ENCODE assay signal across 25 mouse cellular contexts in the genomic region with DNA sequence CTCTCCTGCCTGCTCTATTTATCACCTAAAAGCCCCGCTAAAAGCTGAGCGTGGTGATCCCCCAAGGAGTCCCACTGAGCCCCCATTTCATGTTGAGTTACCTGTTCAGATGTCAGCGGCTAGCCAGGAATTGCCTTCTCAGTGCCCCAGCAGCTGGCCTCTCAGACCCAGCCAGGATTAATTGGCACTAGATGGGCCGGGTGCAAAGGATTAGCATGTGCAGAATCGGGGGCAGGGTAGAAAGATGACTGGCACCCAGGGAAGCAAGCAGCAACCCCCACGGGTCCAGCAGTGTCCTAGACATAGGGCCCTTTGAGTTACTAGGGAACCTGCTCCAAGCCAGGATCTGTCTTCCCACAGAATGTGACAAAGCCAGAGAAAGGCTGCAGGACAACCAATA.
"Had no signal": no experiment of that assay in that cellular context is flagged by ENCODE, and none has a peak within 500 bp of the region (broad histone marks: within the 10 kb centered on the region; RNA-seq: fewer than 3 reads in every experiment).

Gene Cngb1 (minus strand): TSS at position 155 of the 400 bp plus-strand sequence.

- DNase-seq: forebrain, postnatal 0 days; gastrocnemius, adult 2 months; gastrocnemius, postnatal 10 days; gastrocnemius, postnatal 25 days; heart, adult 18-20 months; heart, postnatal 14 days; heart, postnatal 4 days; kidney, adult 11 months; kidney, adult 2 months; kidney, adult 9 months; kidney, postnatal 14 days; kidney, postnatal 36 days; liver had no signal

- H3K4me2 ChIP-seq: heart, embryonic 12.5 days; heart, embryonic 15.5 days; hindbrain, embryonic 13.5 days; hindbrain, embryonic 15.5 days; kidney, embryonic 15.5 days; limb, embryonic 12.5 days; liver, embryonic 11.5 days had no signal

- H3K9ac ChIP-seq: forebrain, postnatal 0 days; heart, embryonic 12.5 days; heart, embryonic 15.5 days; hindbrain, embryonic 13.5 days; hindbrain, embryonic 15.5 days; kidney, embryonic 15.5 days; limb, embryonic 12.5 days had no signal

- H3K4me1 ChIP-seq: kidney, embryonic 15.5 days; limb, embryonic 12.5 days had no signal

- ATAC-seq: forebrain, postnatal 0 days; hindbrain, postnatal 0 days; intestine, embryonic 16.5 days had no signal

- H3K27ac ChIP-seq: gastrocnemius, adult 2 months; heart, embryonic 15.5 days; hindbrain, embryonic 13.5 days; hindbrain, embryonic 15.5 days; hindbrain, postnatal 0 days; kidney, embryonic 15.5 days; kidney, postnatal 0 days; left cerebral cortex, adult 2 months; limb, embryonic 10.5 days; limb, embryonic 12.5 days had no signal

- H3K27me3 ChIP-seq: heart, embryonic 15.5 days; hindbrain, embryonic 13.5 days; hindbrain, embryonic 15.5 days; limb, embryonic 12.5 days had no signal

- H3K9me3 ChIP-seq: heart, embryonic 12.5 days; heart, embryonic 15.5 days; hindbrain, embryonic 13.5 days; hindbrain, embryonic 15.5 days; kidney, embryonic 15.5 days; limb, embryonic 10.5 days; limb, embryonic 12.5 days had no signal

- H3K4me3 ChIP-seq: gastrocnemius, adult 2 months; heart, embryonic 12.5 days; heart, embryonic 15.5 days; hindbrain, embryonic 13.5 days; hindbrain, embryonic 15.5 days; kidney, embryonic 15.5 days; left cerebral cortex, adult 2 months; limb, embryonic 10.5 days; limb, embryonic 12.5 days had no signal

- H3K36me3 ChIP-seq: heart, embryonic 12.5 days; heart, embryonic 15.5 days; hindbrain, embryonic 13.5 days; hindbrain, embryonic 15.5 days; kidney, embryonic 15.5 days; limb, embryonic 10.5 days; limb, embryonic 12.5 days had no signal
